Mouse (Mus musculus) cerebellum, adult 2 months (tissue): Measurements from ENCODE around the gene Olfr736.

Source experiments
- CTCF ChIP-seq: fragments of 200-500 bp; IDR thresholded peaks from 2 replicates; pipeline ENCODE4 v1.5.1; 2011; ENCODE audit warnings: low read depth, mild to moderate bottlenecking, control low read depth, low read length, moderate library complexity, borderline replicate concordance; ENCODE audit not compliant: insufficient read depth
- POLR2A ChIP-seq: fragments of 200-500 bp; IDR thresholded peaks from 2 replicates; pipeline ENCODE4 v1.6.1; 2011; ENCODE audit warnings: low read length, control low read depth, borderline replicate concordance; ENCODE audit not compliant: insufficient read depth

GRCm38 (mm10) chr14:50380863-50381262 lies at the start of gene Olfr736:
- TF ChIP-seq CTCF (no peak), POLR2A (no peak)
